ENCODE assay signal across 22 mouse cellular contexts in genomic region chr1:78854306-78854705, GRCm38 (mm10).
"Had no signal": no experiment of that assay in that cellular context is flagged by ENCODE, and none has a peak within 500 bp of the region (broad histone marks: within the 10 kb centered on the region; RNA-seq: fewer than 3 reads in every experiment).

No protein-coding gene starts in this region.

- H3K4me2 ChIP-seq: heart, embryonic 11.5 days; heart, embryonic 13.5 days; heart, embryonic 15.5 days; hindbrain, embryonic 13.5 days; hindbrain, embryonic 15.5 days; kidney, embryonic 15.5 days; limb, embryonic 13.5 days; limb, embryonic 15.5 days; liver, embryonic 12.5 days had no signal

- H3K9me3 ChIP-seq: heart, embryonic 15.5 days; hindbrain, embryonic 13.5 days; hindbrain, embryonic 15.5 days; kidney, embryonic 15.5 days; limb, embryonic 13.5 days; limb, embryonic 15.5 days; liver, embryonic 12.5 days had no signal

- H3K9ac ChIP-seq: forebrain, postnatal 0 days; heart, embryonic 13.5 days; heart, embryonic 15.5 days; hindbrain, embryonic 13.5 days; hindbrain, embryonic 15.5 days; kidney, embryonic 15.5 days; limb, embryonic 13.5 days; limb, embryonic 15.5 days; liver, embryonic 12.5 days; liver, embryonic 14.5 days had no signal

- H3K4me3 ChIP-seq: heart, adult 2 months; heart, embryonic 13.5 days; heart, embryonic 15.5 days; hindbrain, embryonic 13.5 days; hindbrain, embryonic 15.5 days; kidney, embryonic 15.5 days; limb, embryonic 13.5 days; limb, embryonic 15.5 days; liver, embryonic 12.5 days had no signal

- ATAC-seq: forebrain, postnatal 0 days; hindbrain, postnatal 0 days; intestine, embryonic 16.5 days; liver, embryonic 12.5 days had no signal

- H3K36me3 ChIP-seq: heart, embryonic 13.5 days; heart, embryonic 15.5 days; hindbrain, embryonic 13.5 days; hindbrain, embryonic 15.5 days; kidney, embryonic 15.5 days; limb, embryonic 13.5 days; limb, embryonic 15.5 days; liver, embryonic 12.5 days had no signal

- H3K27ac ChIP-seq: heart, adult 2 months; heart, embryonic 13.5 days; heart, embryonic 15.5 days; hindbrain, embryonic 13.5 days; hindbrain, embryonic 15.5 days; hindbrain, postnatal 0 days; kidney, embryonic 15.5 days; kidney, postnatal 0 days; limb, embryonic 13.5 days; limb, embryonic 15.5 days; liver, embryonic 12.5 days; liver, embryonic 14.5 days had no signal

- H3K27me3 ChIP-seq: heart, embryonic 13.5 days; heart, embryonic 15.5 days; hindbrain, embryonic 13.5 days; hindbrain, embryonic 15.5 days; kidney, embryonic 15.5 days; limb, embryonic 13.5 days; limb, embryonic 15.5 days; liver, embryonic 12.5 days had no signal

- H3K4me1 ChIP-seq: liver, embryonic 12.5 days had no signal

- DNase-seq: forebrain, postnatal 0 days; gastrocnemius, postnatal 14 days; gastrocnemius, postnatal 36 days; heart, adult 2 months; heart, postnatal 14 days; heart, postnatal 36 days; layer of hippocampus, adult 9-11 months; layer of hippocampus, postnatal 36 days; left cerebral cortex, postnatal 4 days had no signal
